Mouse (Mus musculus): ENCODE results near the gene T2.

DNA sequence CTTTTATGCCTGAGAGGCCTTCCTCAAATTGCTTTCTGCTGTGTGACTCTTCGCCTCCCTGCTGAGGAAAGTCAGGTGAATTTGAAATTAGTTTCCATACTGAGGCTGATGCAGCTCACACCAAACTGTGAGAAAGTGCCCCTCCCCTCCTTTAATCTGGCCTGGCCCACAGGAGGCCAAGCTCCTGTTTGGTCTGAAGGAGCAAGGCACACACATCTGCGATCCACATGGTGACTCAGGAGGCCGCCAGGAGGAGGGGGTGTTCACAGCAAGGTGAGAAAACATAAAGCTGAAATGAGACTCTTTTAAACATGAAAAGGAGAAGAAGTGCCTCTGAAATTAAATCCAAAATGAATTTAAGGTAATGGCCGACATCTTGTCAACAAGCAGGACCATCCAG is 40.6 kb downstream of the T2 start:
- TF ChIP-seq POLR2A (IDR thresholded peaks at IDR 0.05; ENCODE audit: borderline replicate concordance, low read depth, low read length) (no peak), CTCF (IDR thresholded peaks at IDR 0.05; ENCODE audit: low read depth, low read length) (no peak)
